Mouse (Mus musculus) limb, embryonic 14.5 days (tissue): Measurements from ENCODE around the gene Poc5. TPM values are rescaled to one million over a fixed set of nuclear protein-coding genes. Genes with fewer than 3 reads are reported as not detected.

Experiments used
- ATAC-seq: fragments of 200-750 bp; cut with Nextera tagmentation; 2 replicates; pipeline ENCODE4 v1.8.0; 2017; ENCODE audit warnings: low read depth, moderate number of reproducible peaks, moderate TSS enrichment; ENCODE audit not compliant: low FRiP score
- DNase-seq: peaks from one replicate; pipeline ENCODE4 v3.0.0-alpha.2; 2015; ENCODE audit warnings: low spot score
- H3K27ac ChIP-seq: fragments of 300-500 bp; sonication (generic); replicated peaks from 2 replicates; pipeline ENCODE4 v1.5.1; 2014; ENCODE audit warnings: low read depth, mild to moderate bottlenecking, low read length, moderate library complexity, mixed read lengths
- H3K27me3 ChIP-seq: fragments of 300-500 bp; sonication (generic); 2 replicates; pipeline ENCODE4 v1.6.1; 2014; ENCODE audit warnings: low read length, mixed read lengths; ENCODE audit not compliant: control insufficient read depth, insufficient read depth
- H3K36me3 ChIP-seq: fragments of 300-500 bp; sonication (generic); 2 replicates; pipeline ENCODE4 v1.6.1; 2014; ENCODE audit warnings: mild to moderate bottlenecking, low read length, moderate library complexity, mixed read lengths; ENCODE audit not compliant: control insufficient read depth, insufficient read depth
- H3K4me1 ChIP-seq: fragments of 300-500 bp; sonication (generic); 2 replicates; pipeline ENCODE4 v1.6.1; 2014; ENCODE audit warnings: antibody characterized with exemption, low read length, mixed read lengths; ENCODE audit not compliant: control insufficient read depth, insufficient read depth
- H3K4me2 ChIP-seq: fragments of 300-500 bp; sonication (generic); replicated peaks from 2 replicates; pipeline ENCODE4 v1.6.1; 2014; ENCODE audit warnings: low read depth, mild to moderate bottlenecking, low read length, moderate library complexity; ENCODE audit not compliant: severe bottlenecking
- H3K4me3 ChIP-seq: fragments of 300-500 bp; sonication (generic); replicated peaks from 2 replicates; pipeline ENCODE4 v1.5.1; 2014; ENCODE audit warnings: low read length
- H3K9ac ChIP-seq: fragments of 300-500 bp; sonication (generic); 2 replicates; pipeline ENCODE4 v1.6.1; 2014; ENCODE audit warnings: mild to moderate bottlenecking, low read depth, low read length, moderate library complexity; ENCODE audit not compliant: severe bottlenecking
- H3K9me3 ChIP-seq: fragments of 300-500 bp; sonication (generic); 2 replicates; pipeline ENCODE4 v1.6.1; 2016; ENCODE audit warnings: low read length; ENCODE audit not compliant: control insufficient read depth
- POLR2A ChIP-seq: fragments of 200-500 bp; IDR thresholded peaks from 2 replicates; pipeline ENCODE4 v1.8.0; 2012; ENCODE audit warnings: inconsistent platforms, mild to moderate bottlenecking, moderate library complexity, borderline replicate concordance; ENCODE audit not compliant: insufficient read depth, insufficient read length; ENCODE audit errors: extremely low read depth
- WGBS: fragments of 180-500 bp; shearing (Covaris S2); extraction: QIAGEN DNeasy Blood & Tissue Kit; methylation state at CpG from one replicate; pipeline ENCODE4 v1.1.7; 2014; 5-methylcytosine and 5-hydroxymethylcytosine counted together
- polyA plus RNA-seq, 2 experiments: library from polyadenylated mRNA; depleted of rRNA in 1 of 2; stranded (reverse) in 1 of 2; unstranded in 1 of 2; fragments of >200 nt; fragmentation: Nextera tagmentation in 1 of 2; extraction: Ambion mirVana in 1 of 2; gene quantifications; 2 replicates each; pipeline versions ENCODE4 v1.2.1 to v1.2.3; 2012 to 2014

The Poc5 gene
- polyA plus RNA-seq, 2 experiments = 12.8 to 15.7 TPM

- H3K4me2 ChIP-seq = no peak overlapping the region
- H3K4me3 ChIP-seq = no peak overlapping the region
- no peak for TF ChIP-seq POLR2A
- H3K27me3 ChIP-seq = no peaks in the 10 kb centered on the region
- H3K9me3 ChIP-seq = no peaks in the 10 kb centered on the region
- ATAC-seq (peak; percentile 55; the same call in 1 of the 2 replicates), DNase-seq (peak; percentile 45)
- no peaks in the 10 kb centered on the region for H3K36me3 ChIP-seq
- no peaks in the 10 kb centered on the region for H3K4me1 ChIP-seq
- 80% methylated on average over 11 of the region's 11 CpGs for WGBS
- H3K9ac ChIP-seq = no peak overlapping the region
- H3K27ac ChIP-seq = no peak overlapping the region
Measured at GRCm38 (mm10) chr13:96451386-96452140, 63.5 kb downstream of the Poc5 start.

GRCm38 (mm10) chr13:96452621-96453020, 64.5 kb downstream of the Poc5 start:
- H3K36me3 ChIP-seq = no peaks in the 10 kb centered on the region
- H3K4me1 ChIP-seq = no peaks in the 10 kb centered on the region
- H3K4me3 ChIP-seq = no peak overlapping the region
- H3K9me3 ChIP-seq = no peaks in the 10 kb centered on the region
- 91% methylated on average over 3 of the region's 3 CpGs for WGBS
- no peak overlapping the region for H3K9ac ChIP-seq
- no peaks in the 10 kb centered on the region for H3K27me3 ChIP-seq
- DNase-seq (no peak), ATAC-seq (no peak)
- H3K27ac ChIP-seq = no peak overlapping the region
- no peak overlapping the region for H3K4me2 ChIP-seq
- TF ChIP-seq POLR2A = no peak

- Histone ChIP-seq H3K9me3 (no peaks in the 10 kb centered on the region), H3K4me3 (no peak overlapping the region), H3K4me2 (no peak overlapping the region), H3K4me1 (peaks cover 3% of the 10 kb centered on the region; the same call in 1 of the 2 replicates), H3K36me3 (no peaks in the 10 kb centered on the region), H3K27ac (no peak overlapping the region), H3K27me3 (no peaks in the 10 kb centered on the region), H3K9ac (no peak overlapping the region)
- DNase-seq = no peak
- 90% methylated on average over 3 of the region's 3 CpGs for WGBS
- ATAC-seq = no peak
- no peak for TF ChIP-seq POLR2A
Measured at GRCm38 (mm10) chr13:96454288-96454687, 66.2 kb downstream of the Poc5 start.

- Histone ChIP-seq H3K27me3 (no peaks in the 10 kb centered on the region), H3K4me2 (no peak overlapping the region), H3K9ac (no peak overlapping the region), H3K27ac (no peak overlapping the region), H3K4me1 (peaks cover 3% of the 10 kb centered on the region; the same call in 1 of the 2 replicates), H3K9me3 (no peaks in the 10 kb centered on the region), H3K36me3 (no peaks in the 10 kb centered on the region), H3K4me3 (no peak overlapping the region)
- no peak for TF ChIP-seq POLR2A
- WGBS = 95% methylated on average over 5 of the region's 5 CpGs
- DNase-seq (no peak), ATAC-seq (no peak)
Measured at GRCm38 (mm10) chr13:96457566-96457965, 69.5 kb downstream of the Poc5 start.

- peak; percentile 68 for DNase-seq
- peaks cover 3% of the 10 kb centered on the region; the same call in 1 of the 2 replicates for H3K4me1 ChIP-seq
- no peak overlapping the region for H3K4me3 ChIP-seq
- ATAC-seq = no peak
- WGBS = 64% methylated on average over 5 of the region's 5 CpGs
- H3K9ac ChIP-seq = no peak overlapping the region
- no peak overlapping the region for H3K27ac ChIP-seq
- no peak for TF ChIP-seq POLR2A
- H3K4me2 ChIP-seq = no peak overlapping the region
- H3K36me3 ChIP-seq = no peaks in the 10 kb centered on the region
- H3K9me3 ChIP-seq = no peaks in the 10 kb centered on the region
- H3K27me3 ChIP-seq = no peaks in the 10 kb centered on the region
Measured at GRCm38 (mm10) chr13:96458018-96458417, 69.9 kb downstream of the Poc5 start.
